Mouse (Mus musculus): ENCODE measurements around the gene Kalrn.

Gene Kalrn

GRCm38 (mm10) chr16:33936885-33937284 lies 636.4 kb downstream of the Kalrn start:
- no peak for DNase-seq (ENCODE audit: low spot score)

GRCm38 (mm10) chr16:33935407-33935785 lies 637.9 kb downstream of the Kalrn start:
- DNase-seq (ENCODE audit: low spot score): no peak

DNA sequence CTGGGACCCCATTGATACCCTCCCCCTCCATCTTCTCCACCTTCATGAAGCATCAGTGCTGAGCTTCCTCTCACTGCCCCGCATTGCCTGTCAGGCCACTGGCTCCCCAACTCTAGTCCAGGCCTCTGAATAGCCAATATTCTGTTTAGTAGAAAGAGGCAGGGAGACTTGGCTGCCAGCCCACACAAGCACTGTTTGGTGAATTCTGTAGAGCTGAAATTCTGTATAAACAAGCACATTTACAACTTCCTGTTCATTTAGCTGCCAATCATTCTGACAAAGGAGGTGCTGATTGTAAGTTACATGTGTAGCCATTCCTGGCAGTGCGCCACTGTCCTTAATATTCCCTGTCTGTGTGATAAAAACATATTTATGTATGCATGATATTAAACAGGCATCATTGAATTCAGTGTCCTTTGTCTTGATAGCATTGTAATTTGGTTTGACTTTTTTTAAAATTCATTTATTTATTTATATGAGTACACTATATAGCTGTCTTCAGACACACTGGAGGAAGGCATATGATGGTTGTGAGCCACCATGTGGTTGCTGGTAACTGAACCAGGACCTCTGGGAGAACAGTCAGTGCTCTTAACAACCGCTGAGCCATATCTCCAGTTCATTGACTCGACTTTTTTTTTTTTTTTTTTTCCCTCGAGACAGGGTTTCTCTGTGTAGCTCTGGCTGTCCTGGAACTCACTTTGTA lies 638.5 kb downstream of the Kalrn start:
- no peak for DNase-seq (ENCODE audit: low spot score)

DNA sequence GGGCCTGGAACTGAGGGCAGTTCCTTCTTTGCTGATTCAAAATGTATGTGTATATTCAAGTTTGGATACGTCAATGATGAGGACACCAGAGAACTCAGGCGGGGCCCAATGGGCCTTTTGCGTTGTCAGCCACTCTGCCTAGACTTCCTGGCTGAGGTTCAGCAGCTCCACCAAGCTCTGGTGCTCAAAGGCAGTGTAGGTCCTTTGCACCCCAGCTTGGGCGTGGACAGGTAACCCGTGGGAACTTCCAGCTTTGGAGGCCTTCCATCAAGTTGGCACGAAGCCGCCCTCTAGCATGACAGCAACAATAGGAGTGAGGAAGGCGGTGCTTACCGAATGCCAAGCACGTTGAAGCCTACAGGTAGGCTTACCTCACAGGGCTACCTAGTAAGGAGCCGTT lies 639.9 kb downstream of the Kalrn start:
- DNase-seq (ENCODE audit: low spot score): no peak

- DNase-seq (ENCODE audit: low spot score): no peak
Measured at GRCm38 (mm10) chr16:33932126-33932525, 641.2 kb downstream of the Kalrn start.

- no peak for DNase-seq (ENCODE audit: low spot score)
Measured at GRCm38 (mm10) chr16:33931682-33932081, 641.6 kb downstream of the Kalrn start.

- no peak for DNase-seq (ENCODE audit: low spot score)
Measured at GRCm38 (mm10) chr16:33930785-33931184, 642.5 kb downstream of the Kalrn start.

GRCm38 (mm10) chr16:33928788-33929462 lies 644.4 kb downstream of the Kalrn start:
- DNase-seq (ENCODE audit: low spot score): no peak

GRCm38 (mm10) chr16:33927263-33927824 lies 646.0 kb downstream of the Kalrn start:
- no peak for DNase-seq (ENCODE audit: low spot score)

GRCm38 (mm10) chr16:33923758-33924157 lies 649.6 kb downstream of the Kalrn start:
- peak; percentile 19 for DNase-seq (ENCODE audit: low spot score)

- DNase-seq (ENCODE audit: low spot score): peak; percentile 4
Measured at GRCm38 (mm10) chr16:33923001-33923316, 650.4 kb downstream of the Kalrn start.

GRCm38 (mm10) chr16:33922111-33923000 lies 651.0 kb downstream of the Kalrn start:
- DNase-seq (ENCODE audit: low spot score): peak; percentile 6

GRCm38 (mm10) chr16:33921514-33921913 lies 651.8 kb downstream of the Kalrn start:
- no peak for DNase-seq (ENCODE audit: low spot score)
